Mouse (Mus musculus): ENCODE measurements at regions not wholly inside any gene's neighbourhood (a gene's known extent, or its start where the extent isn't known, plus 50 kb on each side); places are given as distances from the start of the nearest gene placed in this dataset.
"Not testable (repeated sequence)": the region's sequence is repeated elsewhere in the genome, so short reads cannot be mapped to it uniquely, and the experiment has no call there.

DNA sequence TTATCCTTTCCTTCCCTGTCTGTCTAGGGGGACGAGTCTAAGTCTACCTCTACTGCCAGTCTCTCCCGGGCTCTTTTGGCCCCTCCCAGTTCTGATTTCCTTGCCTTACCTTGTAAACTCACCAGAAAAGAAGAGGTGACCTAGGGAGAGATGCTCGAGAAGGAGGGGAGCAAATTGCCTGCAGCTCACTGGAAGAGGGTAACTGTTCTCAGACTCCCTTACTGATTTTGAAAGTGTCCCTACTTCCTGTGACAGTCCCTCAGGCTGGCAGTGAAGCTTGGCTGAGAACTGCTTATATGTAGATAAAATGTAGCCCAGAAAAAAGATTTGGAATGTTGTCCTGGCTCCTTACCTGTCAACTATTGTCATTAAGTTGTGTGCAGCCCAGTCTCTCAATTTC lies 180.6 kb upstream of the Tab2 start:
- 65% methylated on average over 3 of the region's 3 CpGs for WGBS
- Histone ChIP-seq H3K4me3 (replicated peaks; ENCODE audit: extremely low read depth, low read depth, low read length) (no peak overlapping the region), H3K4me1 (ENCODE audit: control insufficient read depth, insufficient read depth, low read length) (no peaks in the 10 kb centered on the region)
- TF ChIP-seq CTCF (IDR thresholded peaks at IDR 0.05; ENCODE audit: insufficient read depth, low read length) (no peak), POLR2A (IDR thresholded peaks at IDR 0.05; ENCODE audit: borderline replicate concordance, extremely low read depth, low read depth, low read length) (no peak)
- no peak for DNase-seq

DNA sequence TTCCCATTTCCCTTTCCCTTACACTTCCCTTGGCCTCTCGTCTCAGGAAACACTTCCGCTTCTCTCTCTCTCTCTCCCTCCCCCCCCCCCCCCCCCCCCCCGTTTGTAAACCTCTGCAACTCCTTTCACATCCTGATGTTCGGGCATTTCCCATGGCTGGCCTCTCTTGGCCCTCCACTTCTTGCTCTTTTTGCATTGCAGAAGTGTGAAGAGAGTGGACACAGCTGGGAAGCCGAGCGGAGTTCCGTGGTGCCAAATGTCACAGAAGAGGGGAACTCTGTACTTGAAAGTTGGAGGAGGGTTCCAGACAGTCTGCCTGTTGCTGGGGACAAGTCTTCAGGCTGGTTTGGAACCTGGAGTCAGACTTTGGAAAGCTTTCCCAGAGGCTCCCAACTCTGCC lies 179.2 kb upstream of the Tab2 start:
- WGBS: 24% methylated on average over 7 of the region's 7 CpGs
- TF ChIP-seq POLR2A (IDR thresholded peaks at IDR 0.05; ENCODE audit: borderline replicate concordance, extremely low read depth, low read depth, low read length): no peak
- TF ChIP-seq CTCF (IDR thresholded peaks at IDR 0.05; ENCODE audit: insufficient read depth, low read length): no peak
- no peaks in the 10 kb centered on the region for H3K4me1 ChIP-seq (ENCODE audit: control insufficient read depth, insufficient read depth, low read length)
- H3K4me3 ChIP-seq (replicated peaks; ENCODE audit: extremely low read depth, low read depth, low read length): no peak overlapping the region
- DNase-seq: no peak

DNA sequence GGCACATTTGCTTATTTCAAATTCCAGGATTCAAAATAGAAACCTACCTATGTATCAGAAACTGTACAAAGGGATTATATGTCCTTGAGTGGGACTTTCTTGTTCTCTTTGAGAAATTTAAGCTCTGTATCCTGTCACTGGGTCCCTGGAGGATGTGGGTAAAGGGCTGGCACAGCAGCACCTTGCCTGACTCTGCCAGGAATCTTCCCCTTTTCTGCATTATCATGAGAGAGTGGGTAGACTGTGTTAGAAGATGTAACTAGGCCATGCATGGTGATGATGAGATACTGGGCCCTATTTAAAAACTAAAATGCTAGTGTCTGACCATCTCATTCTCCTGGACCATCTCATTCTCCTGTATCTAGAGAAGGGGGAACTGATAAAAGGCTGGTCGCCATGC lies 178.4 kb upstream of the Tab2 start:
- no peak for DNase-seq
- TF ChIP-seq CTCF (IDR thresholded peaks at IDR 0.05; ENCODE audit: insufficient read depth, low read length) (no peak), POLR2A (IDR thresholded peaks at IDR 0.05; ENCODE audit: borderline replicate concordance, extremely low read depth, low read depth, low read length) (no peak)
- no peak overlapping the region for H3K4me3 ChIP-seq (replicated peaks; ENCODE audit: extremely low read depth, low read depth, low read length)
- 89% methylated on average over 1 of the region's 1 CpGs for WGBS
- H3K4me1 ChIP-seq (ENCODE audit: control insufficient read depth, insufficient read depth, low read length): no peaks in the 10 kb centered on the region

DNA sequence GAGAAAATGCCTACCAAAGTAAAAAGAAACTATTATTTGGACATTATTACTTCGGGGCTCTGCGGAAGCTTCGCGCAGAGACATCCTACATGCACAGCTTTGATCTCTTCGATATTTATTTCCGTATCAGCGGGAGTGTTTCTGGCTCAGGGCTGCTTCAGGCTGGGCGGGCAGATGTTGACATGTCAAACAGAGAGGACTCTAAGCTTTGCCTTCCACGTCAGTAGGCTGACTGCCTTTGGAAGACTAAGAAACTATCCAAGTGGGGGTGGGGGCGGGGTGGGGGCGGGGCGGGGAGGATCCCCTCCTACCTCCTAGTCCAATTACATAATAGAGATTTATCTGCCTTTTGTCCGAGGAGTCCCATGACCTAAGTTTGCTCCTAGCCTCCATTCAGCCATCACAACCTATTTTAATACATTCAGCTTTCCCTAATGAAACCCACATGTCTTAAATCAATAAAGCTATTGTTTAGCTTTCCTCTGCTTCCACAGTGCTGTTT lies 177.5 kb upstream of the Tab2 start:
- Histone ChIP-seq H3K4me3 (replicated peaks; ENCODE audit: extremely low read depth, low read depth, low read length) (no peak overlapping the region), H3K4me1 (ENCODE audit: control insufficient read depth, insufficient read depth, low read length) (no peaks in the 10 kb centered on the region)
- no peak for DNase-seq
- TF ChIP-seq POLR2A (IDR thresholded peaks at IDR 0.05; ENCODE audit: borderline replicate concordance, extremely low read depth, low read depth, low read length): no peak
- no peak for TF ChIP-seq CTCF (IDR thresholded peaks at IDR 0.05; ENCODE audit: insufficient read depth, low read length)
- WGBS: 45% methylated on average over 13 of the region's 13 CpGs

DNA sequence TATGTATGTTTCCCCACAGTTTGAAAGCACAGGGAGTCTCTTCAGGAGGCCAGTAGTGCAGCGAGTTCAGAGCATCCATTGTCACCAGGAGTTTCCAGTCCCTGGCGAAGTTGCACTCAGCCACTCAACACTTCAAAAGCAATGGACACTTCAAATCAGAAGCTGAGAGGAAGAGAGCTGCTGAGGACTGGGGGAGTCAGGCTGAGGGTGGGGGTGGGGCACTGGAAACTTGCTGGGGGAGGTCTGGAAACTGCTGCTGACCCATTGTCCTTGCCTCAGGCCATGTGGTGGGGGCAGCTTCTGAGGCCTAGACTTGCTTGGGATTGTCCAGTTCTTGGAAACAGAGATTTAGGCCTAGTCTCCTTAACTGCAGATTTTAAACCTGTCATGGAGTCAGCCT lies 176.8 kb upstream of the Tab2 start:
- Histone ChIP-seq H3K4me3 (replicated peaks; ENCODE audit: extremely low read depth, low read depth, low read length) (no peak overlapping the region), H3K4me1 (ENCODE audit: control insufficient read depth, insufficient read depth, low read length) (no peaks in the 10 kb centered on the region)
- no peak for DNase-seq
- WGBS: 80% methylated on average over 2 of the region's 2 CpGs
- no peak for TF ChIP-seq POLR2A (IDR thresholded peaks at IDR 0.05; ENCODE audit: borderline replicate concordance, extremely low read depth, low read depth, low read length)
- no peak for TF ChIP-seq CTCF (IDR thresholded peaks at IDR 0.05; ENCODE audit: insufficient read depth, low read length)

DNA sequence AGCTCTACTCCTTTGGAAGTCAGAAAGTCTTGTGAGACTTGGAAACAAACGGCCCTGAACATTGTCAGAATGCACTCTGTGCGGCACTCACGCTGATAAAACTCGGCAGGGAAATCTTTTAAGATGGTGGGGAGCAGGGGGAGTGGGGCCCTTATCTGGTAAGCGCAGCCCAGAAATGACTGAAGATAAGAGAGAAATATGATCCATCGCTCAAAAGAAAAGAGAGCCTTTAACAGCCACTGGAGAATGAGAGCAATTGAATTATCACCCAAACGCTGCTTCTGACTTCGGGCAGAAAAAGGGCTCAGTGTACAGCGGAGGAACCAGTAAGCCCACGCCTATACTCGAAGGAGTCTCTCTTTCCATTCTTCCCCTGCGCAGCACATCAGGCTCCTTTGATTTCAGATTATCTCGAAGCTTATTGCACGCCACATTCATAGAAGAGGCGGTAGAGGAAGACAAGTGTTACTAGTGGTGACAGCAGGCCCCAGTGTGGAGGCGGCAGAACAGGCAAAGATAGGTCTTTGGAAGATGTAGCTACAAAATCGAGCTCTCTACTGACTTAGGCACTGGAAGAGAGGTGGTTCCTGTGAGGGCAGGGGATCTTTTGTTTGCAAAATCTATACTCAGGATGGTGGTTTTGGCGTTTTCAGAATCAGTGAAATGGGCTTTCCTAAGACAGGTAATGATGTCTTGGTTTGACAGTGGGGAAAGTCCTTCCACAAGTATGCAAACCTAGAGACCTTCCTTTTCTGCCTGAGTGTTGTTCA lies 174.6 kb upstream of the Tab2 start:
- no peak for DNase-seq
- WGBS: 41% methylated on average over 18 of the region's 18 CpGs
- TF ChIP-seq CTCF (IDR thresholded peaks at IDR 0.05; ENCODE audit: insufficient read depth, low read length) (no peak), POLR2A (IDR thresholded peaks at IDR 0.05; ENCODE audit: borderline replicate concordance, extremely low read depth, low read depth, low read length) (no peak)
- Histone ChIP-seq H3K4me1 (ENCODE audit: control insufficient read depth, insufficient read depth, low read length) (no peaks in the 10 kb centered on the region), H3K4me3 (replicated peaks; ENCODE audit: extremely low read depth, low read depth, low read length) (no peak overlapping the region)

DNA sequence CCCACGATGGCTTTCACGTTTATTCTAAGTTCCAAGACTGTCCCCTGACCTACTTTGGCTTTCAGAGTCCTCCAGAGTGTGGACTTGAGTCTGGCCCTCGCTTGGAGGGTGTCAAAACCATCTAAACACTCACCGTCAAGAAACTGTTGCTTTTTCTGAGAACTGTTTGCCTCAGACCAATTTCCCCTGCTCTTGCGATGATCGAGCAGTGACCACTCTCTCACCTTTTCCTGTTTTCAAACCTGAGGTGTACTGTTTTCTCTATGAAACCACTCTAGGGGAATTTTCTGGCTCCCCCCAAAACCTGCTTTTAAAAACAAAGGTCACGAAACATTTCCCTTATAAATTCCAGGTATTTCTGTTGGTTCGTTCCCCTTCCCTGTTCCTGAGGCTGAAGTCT lies 174.0 kb upstream of the Tab2 start:
- 45% methylated on average over 8 of the region's 8 CpGs for WGBS
- no peak for DNase-seq
- Histone ChIP-seq H3K4me3 (replicated peaks; ENCODE audit: extremely low read depth, low read depth, low read length) (no peak overlapping the region), H3K4me1 (ENCODE audit: control insufficient read depth, insufficient read depth, low read length) (no peaks in the 10 kb centered on the region)
- TF ChIP-seq POLR2A (IDR thresholded peaks at IDR 0.05; ENCODE audit: borderline replicate concordance, extremely low read depth, low read depth, low read length) (no peak), CTCF (IDR thresholded peaks at IDR 0.05; ENCODE audit: insufficient read depth, low read length) (no peak)

DNA sequence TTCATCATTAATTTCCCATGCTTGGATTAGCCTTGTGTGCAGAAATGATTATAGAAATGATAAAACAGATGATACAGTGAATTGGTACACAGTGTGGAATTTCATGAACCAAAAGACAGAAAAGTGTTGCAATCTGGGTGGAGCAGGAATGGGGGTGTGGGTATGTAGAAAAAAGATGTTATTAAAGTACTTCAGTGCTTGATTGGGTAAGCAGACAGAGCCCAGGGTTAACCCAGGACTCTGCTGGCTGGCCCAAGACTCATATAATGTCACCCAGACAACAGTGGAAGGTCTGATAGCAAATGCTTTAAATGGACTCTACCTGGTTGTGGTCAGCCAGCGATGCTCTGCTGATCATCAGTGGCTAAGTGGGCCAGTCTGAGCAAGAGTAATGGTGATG lies 168.1 kb upstream of the Tab2 start:
- WGBS: 100% methylated on average over 1 of the region's 1 CpGs
- H3K4me3 ChIP-seq (replicated peaks; ENCODE audit: extremely low read depth, low read depth, low read length): no peak overlapping the region
- no peak for DNase-seq
- H3K4me1 ChIP-seq (ENCODE audit: control insufficient read depth, insufficient read depth, low read length): no peaks in the 10 kb centered on the region
- TF ChIP-seq POLR2A (IDR thresholded peaks at IDR 0.05; ENCODE audit: borderline replicate concordance, extremely low read depth, low read depth, low read length) (no peak), CTCF (IDR thresholded peaks at IDR 0.05; ENCODE audit: insufficient read depth, low read length) (no peak)

DNA sequence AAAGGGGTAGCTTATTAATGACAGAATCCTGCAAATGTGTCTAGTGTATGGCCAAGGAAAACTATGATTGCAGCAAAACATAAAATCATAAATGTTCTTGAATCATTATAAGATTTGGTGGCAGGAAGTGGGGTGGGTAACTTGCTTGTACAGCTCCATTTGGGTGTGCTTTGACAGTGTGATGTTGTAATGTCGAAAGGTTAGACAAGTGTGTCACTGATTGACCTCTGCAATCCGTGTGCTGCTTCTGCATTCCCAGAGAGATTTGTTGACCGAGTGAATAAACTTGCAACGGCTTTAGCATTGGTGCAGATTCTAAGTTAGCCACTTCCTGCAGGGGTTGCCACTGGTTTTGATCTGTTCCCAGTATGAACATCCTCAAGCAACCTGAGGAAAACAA lies 165.9 kb upstream of the Tab2 start:
- no peak for DNase-seq
- TF ChIP-seq POLR2A (IDR thresholded peaks at IDR 0.05; ENCODE audit: borderline replicate concordance, extremely low read depth, low read depth, low read length): no peak
- no peak for TF ChIP-seq CTCF (IDR thresholded peaks at IDR 0.05; ENCODE audit: insufficient read depth, low read length)
- Histone ChIP-seq H3K4me3 (replicated peaks; ENCODE audit: extremely low read depth, low read depth, low read length) (no peak overlapping the region), H3K4me1 (ENCODE audit: control insufficient read depth, insufficient read depth, low read length) (no peaks in the 10 kb centered on the region)
- WGBS: 38% methylated on average over 4 of the region's 4 CpGs

DNA sequence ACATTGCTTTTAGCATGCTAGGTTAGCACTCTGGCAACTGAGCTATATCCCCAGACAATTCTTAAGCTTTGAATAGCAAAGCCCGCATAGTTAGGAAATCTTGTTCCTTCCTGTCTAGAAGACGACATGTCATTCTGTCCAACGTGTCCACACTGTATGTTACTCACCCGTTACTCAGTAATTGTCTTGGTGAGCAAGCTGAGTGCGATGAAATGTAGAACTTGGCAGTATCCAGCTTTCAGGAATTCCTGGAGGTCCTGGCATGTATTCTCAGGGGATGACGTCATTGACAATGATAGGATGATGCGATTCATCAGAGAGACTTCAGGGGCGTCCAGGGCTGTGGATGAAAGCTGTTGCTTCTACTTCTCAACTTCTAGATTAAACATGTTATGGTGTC lies 160.8 kb upstream of the Tab2 start:
- TF ChIP-seq CTCF (IDR thresholded peaks at IDR 0.05; ENCODE audit: insufficient read depth, low read length) (no peak), POLR2A (IDR thresholded peaks at IDR 0.05; ENCODE audit: borderline replicate concordance, extremely low read depth, low read depth, low read length) (no peak)
- WGBS: 41% methylated on average over 8 of the region's 8 CpGs
- Histone ChIP-seq H3K4me1 (ENCODE audit: control insufficient read depth, insufficient read depth, low read length) (no peaks in the 10 kb centered on the region), H3K4me3 (replicated peaks; ENCODE audit: extremely low read depth, low read depth, low read length) (no peak overlapping the region)
- DNase-seq: no peak

DNA sequence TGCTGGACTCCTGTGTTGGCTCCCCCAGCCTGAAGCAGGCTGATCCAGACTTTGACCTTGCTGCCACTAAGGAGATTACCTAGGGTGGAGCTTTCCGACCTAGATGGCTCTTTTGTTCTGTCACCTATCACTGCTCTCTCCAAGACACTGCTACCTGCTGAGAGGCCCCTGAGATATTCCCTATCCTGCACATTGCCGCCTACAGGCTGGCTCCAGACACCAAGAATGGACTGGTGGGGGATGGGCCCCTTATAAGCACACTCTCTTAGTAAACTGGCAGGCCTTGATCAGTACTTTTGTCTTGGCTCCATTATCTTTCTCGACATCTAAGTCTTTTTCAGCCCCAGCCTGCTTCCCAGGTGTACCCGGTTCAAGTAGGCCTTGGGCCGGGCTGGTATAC lies 158.9 kb upstream of the Tab2 start:
- H3K4me1 ChIP-seq (ENCODE audit: control insufficient read depth, insufficient read depth, low read length); DNase-seq; H3K4me3 ChIP-seq (replicated peaks; ENCODE audit: extremely low read depth, low read depth, low read length): not testable (repeated sequence)
- 77% methylated on average over 5 of the region's 5 CpGs for WGBS
